8 mouse cellular contexts compared by ENCODE assay signal in the genomic region with DNA sequence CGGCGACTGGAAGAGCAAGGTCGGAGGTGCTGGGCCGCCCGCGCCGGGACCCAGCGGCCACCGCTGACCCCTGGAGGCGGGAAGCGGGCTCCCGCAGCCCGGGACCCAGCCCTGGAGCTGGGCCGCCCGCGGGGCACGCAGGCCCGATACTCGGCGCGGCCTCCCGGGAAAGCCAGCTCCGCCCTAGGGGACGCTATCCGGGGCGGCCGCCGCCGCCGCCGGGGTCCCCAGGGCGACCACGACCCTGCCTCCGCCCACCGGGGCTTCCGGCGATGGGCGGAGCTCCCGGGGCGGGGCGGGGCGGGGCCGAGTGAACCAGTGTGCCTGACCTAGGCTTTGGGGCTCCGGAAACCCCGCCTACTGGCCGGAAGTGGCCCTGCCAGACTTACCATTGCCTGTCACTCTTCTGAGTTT. TPM values are rescaled to one million over a fixed set of nuclear protein-coding genes. Genes with fewer than 3 reads are reported as not detected.
A peak's percentile ranks its signal among the peaks of the same experiment; 100 is the strongest.
DNase-seq lines count a peak whose midpoint lies in the region; ATAC-seq and TF ChIP-seq lines count a peak whose summit lies in the region.

No protein-coding gene starts in this region.

- TF ChIP-seq EP300 in CH12.LX (IDR thresholded peaks at IDR 0.05; ENCODE audit: low read length) = no peak
- TF ChIP-seq EP300 in stomach, postnatal 0 days (optimal IDR thresholded peaks at IDR 0.05) = no peak

- H3K9ac ChIP-seq in CH12.LX (ENCODE audit: insufficient read depth, low read depth) = peak overlapping the region; percentile 98
- H3K9ac ChIP-seq in heart, embryonic 12.5 days = peak overlapping the region; percentile 95
- peak overlapping the region; percentile 90 for H3K9ac ChIP-seq in kidney, embryonic 16.5 days (replicated peaks; ENCODE audit: low read length)
- peak overlapping the region; percentile 95 for H3K9ac ChIP-seq in liver, embryonic 12.5 days
- H3K9ac ChIP-seq in stomach, postnatal 0 days (ENCODE audit: low read length) = peak overlapping the region; percentile 72

- H3K9me3 ChIP-seq in CH12.LX (replicated peaks; ENCODE audit: low read length) = no peaks in the 10 kb centered on the region
- H3K9me3 ChIP-seq in heart, embryonic 12.5 days (replicated peaks) = no peaks in the 10 kb centered on the region
- H3K9me3 ChIP-seq in kidney, embryonic 16.5 days (ENCODE audit: low read length) = no peaks in the 10 kb centered on the region
- no peaks in the 10 kb centered on the region for H3K9me3 ChIP-seq in liver, embryonic 12.5 days (replicated peaks)
- no peaks in the 10 kb centered on the region for H3K9me3 ChIP-seq in stomach, postnatal 0 days (ENCODE audit: control insufficient read depth, low read length)

- DNase-seq in CH12.LX (ENCODE audit: extremely low read depth) = peak; percentile 93
- DNase-seq in natural killer cell, adult 2 months (ENCODE audit: low spot score in 2 of 2) = peak; percentile 87 to 90
- peak; percentile 93 for DNase-seq in stomach, postnatal 0 days (ENCODE audit: low spot score)

- peak overlapping the region; percentile 66 for H3K27ac ChIP-seq in CH12.LX (ENCODE audit: insufficient read depth, low read depth)
- H3K27ac ChIP-seq in brown adipose tissue, adult 24 weeks (replicated peaks; ENCODE audit: low read depth, low read length) = peak overlapping the region; percentile 60
- H3K27ac ChIP-seq in heart, embryonic 12.5 days (ENCODE audit: poor library complexity, severe bottlenecking) = peak overlapping the region; percentile 89
- H3K27ac ChIP-seq in kidney, embryonic 16.5 days (ENCODE audit: low read length) = peak overlapping the region; percentile 92
- H3K27ac ChIP-seq in liver, embryonic 12.5 days = peak overlapping the region; percentile 97
- H3K27ac ChIP-seq in stomach, postnatal 0 days (replicated peaks) = peak overlapping the region; percentile 96

- in situ Hi-C loops in CH12.LX (cut with MboI; ENCODE audit: low pct_ligation_motif_present, low pct_unique_long_range_greater_than_20kb, low sequenced_read_pairs) = loop anchor here (10.0 to 25.0 kb wide), 2 partner anchors 157 to 540 kb away; a partner anchor contains a TSS

- peaks cover 17% of the 10 kb centered on the region for H3K79me2 ChIP-seq in CH12.LX (replicated peaks; ENCODE audit: control insufficient read depth, extremely low read depth, insufficient read depth, poor library complexity, severe bottlenecking)

- peaks cover 15 to 27% of the 10 kb centered on the region in 2 experiments for H3K36me3 ChIP-seq in CH12.LX (replicated peaks in 1 of 2; ENCODE audit: control insufficient read depth in 1 of 2, insufficient read depth in 1 of 2, low read length in 1 of 2)
- peaks cover 22% of the 10 kb centered on the region for H3K36me3 ChIP-seq in heart, embryonic 12.5 days
- H3K36me3 ChIP-seq in kidney, embryonic 16.5 days (ENCODE audit: insufficient read depth, low read length) = peaks cover 14% of the 10 kb centered on the region; the same call in 1 of the 2 replicates
- peaks cover 29% of the 10 kb centered on the region for H3K36me3 ChIP-seq in liver, embryonic 12.5 days
- H3K36me3 ChIP-seq in stomach, postnatal 0 days (ENCODE audit: control insufficient read depth, insufficient read depth, low read length) = 0 out of 2 replicates have a peak, but pooled peaks cover 4% of the 10 kb centered on the region

- TF ChIP-seq CTCF in CH12.LX (conservative IDR thresholded peaks at IDR 0.05 in 1 of 2, IDR thresholded peaks at IDR 0.05 in 1 of 2; ENCODE audit: low read depth in 2 of 2, low read length in 2 of 2) = no peak
- TF ChIP-seq CTCF in stomach, postnatal 0 days (IDR thresholded peaks at IDR 0.05; ENCODE audit: low read depth) = peak; percentile 34; the same call in 1 of the 2 replicates

- peak; percentile 63; the same call in 1 of the 2 replicates for TF ChIP-seq POLR2A in CH12.LX (IDR thresholded peaks at IDR 0.05; ENCODE audit: low read depth, low read length)

- H3K4me1 ChIP-seq in CH12.LX (ENCODE audit: control insufficient read depth in 1 of 2, insufficient read depth in 2 of 2) = peaks cover 0 to 22% of the 10 kb centered on the region in 2 experiments; a peak in 2 of 4 replicates
- H3K4me1 ChIP-seq in brown adipose tissue, adult 24 weeks (ENCODE audit: control insufficient read depth, insufficient read depth, insufficient read length, low read length) = no peaks in the 10 kb centered on the region
- peaks cover 7% of the 10 kb centered on the region for H3K4me1 ChIP-seq in heart, embryonic 12.5 days (replicated peaks)
- H3K4me1 ChIP-seq in kidney, embryonic 16.5 days (ENCODE audit: insufficient read depth, low read length) = peaks cover 6% of the 10 kb centered on the region; the same call in 1 of the 2 replicates
- H3K4me1 ChIP-seq in liver, embryonic 12.5 days = peaks cover 35% of the 10 kb centered on the region
- no peaks in the 10 kb centered on the region for H3K4me1 ChIP-seq in stomach, postnatal 0 days (replicated peaks; ENCODE audit: control insufficient read depth, insufficient read depth)

- no peaks in the 10 kb centered on the region for H3K27me3 ChIP-seq in CH12.LX (replicated peaks)
- no peaks in the 10 kb centered on the region for H3K27me3 ChIP-seq in heart, embryonic 12.5 days (replicated peaks)
- no peaks in the 10 kb centered on the region for H3K27me3 ChIP-seq in kidney, embryonic 16.5 days (ENCODE audit: insufficient read depth, low read length)
- no peaks in the 10 kb centered on the region for H3K27me3 ChIP-seq in liver, embryonic 12.5 days (replicated peaks)
- H3K27me3 ChIP-seq in stomach, postnatal 0 days (ENCODE audit: control insufficient read depth, insufficient read depth, low read length) = no peaks in the 10 kb centered on the region

- H3K4me2 ChIP-seq in CH12.LX (ENCODE audit: insufficient read depth, low read depth, poor library complexity, severe bottlenecking) = no peak overlapping the region; the same call in 1 of the 2 replicates
- peak overlapping the region; percentile 83 for H3K4me2 ChIP-seq in heart, embryonic 12.5 days
- peak overlapping the region; percentile 88 for H3K4me2 ChIP-seq in kidney, embryonic 16.5 days (replicated peaks; ENCODE audit: low read depth, low read length)
- H3K4me2 ChIP-seq in liver, embryonic 12.5 days = peak overlapping the region; percentile 75
- peak overlapping the region; percentile 65 for H3K4me2 ChIP-seq in stomach, postnatal 0 days (replicated peaks; ENCODE audit: low read depth)

- peak; percentile 91 for ATAC-seq in erythroid progenitor cell, adult 5-6 weeks (replicated peaks; ENCODE audit: low FRiP score, poor library complexity, severe bottlenecking)
- ATAC-seq in heart, embryonic 12.5 days (ENCODE audit: insufficient number of reproducible peaks, low FRiP score) = peak; percentile 98
- peak; percentile 97 for ATAC-seq in kidney, embryonic 16.5 days (ENCODE audit: low FRiP score, low TSS enrichment)
- peak; percentile 94 for ATAC-seq in liver, embryonic 12.5 days
- ATAC-seq in stomach, postnatal 0 days (ENCODE audit: low FRiP score, low TSS enrichment) = peak; percentile 97

- no peak for TF ChIP-seq RAD21 in CH12.LX (IDR thresholded peaks at IDR 0.05; ENCODE audit: low read depth, low read length)

- whole genome bisulfite sequencing in heart, embryonic 12.5 days = under 1% methylated on average over 25 of the region's 46 CpGs
- WGBS in kidney, embryonic 16.5 days = 0% methylated on average over 4 of the region's 46 CpGs
- 0% methylated on average over 26 of the region's 46 CpGs for WGBS in liver, embryonic 12.5 days (ENCODE audit: insufficient replicate concordance)
- under 1% methylated on average over 45 of the region's 46 CpGs for WGBS in stomach, postnatal 0 days

- H3K4me3 ChIP-seq in CH12.LX (replicated peaks in 1 of 3; ENCODE audit: low read depth in 2 of 3, low read length in 2 of 3, poor library complexity in 1 of 3) = peak overlapping the region; percentile 79 to 100 (median 85)
- H3K4me3 ChIP-seq in brown adipose tissue, adult 24 weeks (ENCODE audit: insufficient read depth, low read depth, low read length) = peak overlapping the region; percentile 98
- peak overlapping the region; percentile 96 for H3K4me3 ChIP-seq in heart, embryonic 12.5 days
- H3K4me3 ChIP-seq in kidney, embryonic 16.5 days (ENCODE audit: low read length) = peak overlapping the region; percentile 91
- peak overlapping the region; percentile 98 for H3K4me3 ChIP-seq in liver, embryonic 12.5 days
- H3K4me3 ChIP-seq in stomach, postnatal 0 days (ENCODE audit: low read depth, low read length) = peak overlapping the region; percentile 97

- dilution Hi-C loops in CH12.LX (cut with MboI; ENCODE audit: extremely low pct_ligation_motif_present, extremely low pct_unique_long_range_greater_than_20kb, low sequenced_read_pairs) = no loop called here

RNA-seq across cellular contexts. Expression of a gene that starts 3.3 kb away (rescaled TPM):
- total RNA-seq in CH12.LX (2012; rRNA removed) (not detected in 2 replicates), CH12.LX (2014; rRNA removed) (not detected in 2 replicates)
- polyA plus RNA-seq in CH12.LX (2012; ENCODE audit: insufficient read length, low read depth) = not detected in 2 replicates
- polyA plus RNA-seq in brown adipose tissue, adult 24 weeks (2012; ENCODE audit: insufficient read depth, insufficient read length, missing spikeins) = not detected in 2 replicates
- total RNA-seq in erythroid progenitor cell, adult 5-6 weeks (2015; ENCODE audit: low replicate concordance) = not detected in 2 replicates
- total RNA-seq in erythroid progenitor cell, adult 5-6 weeks (2017; ENCODE audit: low replicate concordance) = not detected in 2 replicates
- not detected in 2 replicates for polyA plus RNA-seq in heart, embryonic 12.5 days (2016; fragmentation: Nextera tagmentation; extraction: Ambion mirVana)
- polyA plus RNA-seq in kidney, embryonic 16.5 days (2015; fragmentation: Nextera tagmentation; extraction: Ambion mirVana) = not detected in 2 replicates
- polyA plus RNA-seq in liver, embryonic 12.5 days (2016; fragmentation: Nextera tagmentation; extraction: Ambion mirVana) = not detected in 2 replicates
- not detected in 2 replicates for polyA plus RNA-seq in stomach, postnatal 0 days (2015; fragmentation: Nextera tagmentation; extraction: Ambion mirVana)

RNA-seq across cellular contexts. Expression of a gene that starts 9.3 kb away (rescaled TPM):
- 51.2 and 58.8 TPM in 2 replicates for total RNA-seq in CH12.LX (2012; rRNA removed)
- 97.3 and 111 TPM in 2 replicates for total RNA-seq in CH12.LX (2014; rRNA removed)
- 119 and 133 TPM in 2 replicates for polyA plus RNA-seq in CH12.LX (2012; ENCODE audit: insufficient read length, low read depth)
- 141 and 230 TPM in 2 replicates for polyA plus RNA-seq in brown adipose tissue, adult 24 weeks (2012; ENCODE audit: insufficient read depth, insufficient read length, missing spikeins)
- 67.4 and 171 TPM in 2 replicates for total RNA-seq in erythroid progenitor cell, adult 5-6 weeks (2015; ENCODE audit: low replicate concordance)
- 86.9 and 115 TPM in 2 replicates for total RNA-seq in erythroid progenitor cell, adult 5-6 weeks (2017; ENCODE audit: low replicate concordance)
- 67.7 and 69.3 TPM in 2 replicates for polyA plus RNA-seq in heart, embryonic 12.5 days (2016; fragmentation: Nextera tagmentation; extraction: Ambion mirVana)
- 63.7 and 70.5 TPM in 2 replicates for polyA plus RNA-seq in kidney, embryonic 16.5 days (2015; fragmentation: Nextera tagmentation; extraction: Ambion mirVana)
- 43.2 TPM in 2 replicates for polyA plus RNA-seq in liver, embryonic 12.5 days (2016; fragmentation: Nextera tagmentation; extraction: Ambion mirVana)
- 40.4 and 40.6 TPM in 2 replicates for polyA plus RNA-seq in stomach, postnatal 0 days (2015; fragmentation: Nextera tagmentation; extraction: Ambion mirVana)

RNA-seq across cellular contexts. Expression of a gene that starts 51.3 kb away (rescaled TPM):
- total RNA-seq in CH12.LX (2012; rRNA removed) (8.4 and 8.7 TPM in 2 replicates), CH12.LX (2014; rRNA removed) (15.9 and 17.8 TPM in 2 replicates)
- polyA plus RNA-seq in CH12.LX (2012; ENCODE audit: insufficient read length, low read depth) = 11.5 and 14.2 TPM in 2 replicates
- 3.9 and 4.3 TPM in 2 replicates for polyA plus RNA-seq in brown adipose tissue, adult 24 weeks (2012; ENCODE audit: insufficient read depth, insufficient read length, missing spikeins)
- total RNA-seq in erythroid progenitor cell, adult 5-6 weeks (2015; ENCODE audit: low replicate concordance) = 3.4 and 13.0 TPM in 2 replicates
- 10.3 and 14.9 TPM in 2 replicates for total RNA-seq in erythroid progenitor cell, adult 5-6 weeks (2017; ENCODE audit: low replicate concordance)
- 9.6 TPM in 2 replicates for polyA plus RNA-seq in heart, embryonic 12.5 days (2016; fragmentation: Nextera tagmentation; extraction: Ambion mirVana)
- 14.9 and 16.1 TPM in 2 replicates for polyA plus RNA-seq in kidney, embryonic 16.5 days (2015; fragmentation: Nextera tagmentation; extraction: Ambion mirVana)
- polyA plus RNA-seq in liver, embryonic 12.5 days (2016; fragmentation: Nextera tagmentation; extraction: Ambion mirVana) = 8.4 and 9.0 TPM in 2 replicates
- polyA plus RNA-seq in stomach, postnatal 0 days (2015; fragmentation: Nextera tagmentation; extraction: Ambion mirVana) = 7.0 TPM in 2 replicates

RNA-seq across cellular contexts. Expression of a gene that starts 51.8 kb away (rescaled TPM):
- 5.8 and 8.4 TPM in 2 replicates for total RNA-seq in CH12.LX (2012; rRNA removed)
- total RNA-seq in CH12.LX (2014; rRNA removed) = 10.3 and 11.2 TPM in 2 replicates
- 10.5 and 14.4 TPM in 2 replicates for polyA plus RNA-seq in CH12.LX (2012; ENCODE audit: insufficient read length, low read depth)
- polyA plus RNA-seq in brown adipose tissue, adult 24 weeks (2012; ENCODE audit: insufficient read depth, insufficient read length, missing spikeins) = 13.8 and 17.3 TPM in 2 replicates
- 0.36 and 4.6 TPM in 2 replicates for total RNA-seq in erythroid progenitor cell, adult 5-6 weeks (2015; ENCODE audit: low replicate concordance)
- 0.23 and 9.2 TPM in 2 replicates for total RNA-seq in erythroid progenitor cell, adult 5-6 weeks (2017; ENCODE audit: low replicate concordance)
- polyA plus RNA-seq in heart, embryonic 12.5 days (2016; fragmentation: Nextera tagmentation; extraction: Ambion mirVana) = 12.9 and 16.9 TPM in 2 replicates
- polyA plus RNA-seq in kidney, embryonic 16.5 days (2015; fragmentation: Nextera tagmentation; extraction: Ambion mirVana) = 14.3 and 21.1 TPM in 2 replicates
- polyA plus RNA-seq in liver, embryonic 12.5 days (2016; fragmentation: Nextera tagmentation; extraction: Ambion mirVana) = 6.9 and 7.3 TPM in 2 replicates
- 6.2 and 8.7 TPM in 2 replicates for polyA plus RNA-seq in stomach, postnatal 0 days (2015; fragmentation: Nextera tagmentation; extraction: Ambion mirVana)

Comparison
In these comparisons a context has a peak if more than half of its experiments do, and no peak if none do; other contexts are left out.
1. Peak in every context shown above with its lines: DNase-seq, ATAC-seq, H3K4me3 ChIP-seq and H3K27ac ChIP-seq.